Mouse (Mus musculus) intestine, postnatal 0 days (tissue): ENCODE results near the gene Ift81. TPM values are rescaled to one million over a fixed set of nuclear protein-coding genes. Genes with fewer than 3 reads are reported as not detected.

ENCODE experiments used
- ATAC-seq: fragments of 200-750 bp; cut with Nextera tagmentation; 2 replicates; pipeline ENCODE4 v1.8.0; 2017; ENCODE audit warnings: mild to moderate bottlenecking, moderate TSS enrichment, moderate library complexity
- H3K27ac ChIP-seq: fragments of 300-500 bp; sonication (generic); 2 replicates; pipeline ENCODE4 v1.5.1; 2014; ENCODE audit warnings: mild to moderate bottlenecking, low read depth, low read length, moderate library complexity
- H3K27me3 ChIP-seq: fragments of 300-500 bp; sonication (generic); replicated peaks from 2 replicates; pipeline ENCODE4 v1.6.1; 2014; ENCODE audit warnings: low read length, mixed read lengths; ENCODE audit not compliant: control insufficient read depth, insufficient read depth
- H3K36me3 ChIP-seq: fragments of 300-500 bp; sonication (generic); 2 replicates; pipeline ENCODE4 v1.6.1; 2014; ENCODE audit warnings: mild to moderate bottlenecking, moderate library complexity; ENCODE audit not compliant: control insufficient read depth, insufficient read depth
- H3K4me1 ChIP-seq: fragments of 300-500 bp; sonication (generic); replicated peaks from 2 replicates; pipeline ENCODE4 v1.6.1; 2014; ENCODE audit warnings: antibody characterized with exemption, low read length, mixed read lengths; ENCODE audit not compliant: control insufficient read depth, insufficient read depth
- H3K4me2 ChIP-seq: fragments of 300-500 bp; sonication (generic); replicated peaks from 2 replicates; pipeline ENCODE4 v1.6.1; 2014; ENCODE audit warnings: low read depth, mild to moderate bottlenecking, moderate library complexity
- H3K4me3 ChIP-seq: fragments of 300-500 bp; sonication (generic); 2 replicates; pipeline ENCODE4 v1.5.1; 2014; ENCODE audit warnings: low read depth, low read length
- H3K9ac ChIP-seq: fragments of 300-500 bp; sonication (generic); 2 replicates; pipeline ENCODE4 v1.6.1; 2014; ENCODE audit warnings: mild to moderate bottlenecking, low read depth, low read length
- H3K9me3 ChIP-seq: fragments of 300-500 bp; sonication (generic); 2 replicates; pipeline ENCODE4 v1.6.1; 2016; ENCODE audit warnings: mixed run types; ENCODE audit not compliant: control insufficient read depth
- CTCF ChIP-seq: sonication (generic); IDR thresholded peaks from 2 replicates; pipeline ENCODE4 v1.5.1; 2016; ENCODE audit warnings: low read depth, mild to moderate bottlenecking, control low read depth, antibody characterized with exemption, moderate library complexity
- WGBS: fragments of 180-500 bp; shearing (Covaris S2); extraction: QIAGEN DNeasy Blood & Tissue Kit; methylation state at CpG from one replicate; pipeline ENCODE4 v1.1.7; 2014; 5-methylcytosine and 5-hydroxymethylcytosine counted together
- polyA plus RNA-seq: library from polyadenylated mRNA; unstranded; fragments of >200 nt; fragmentation: Nextera tagmentation; extraction: Ambion mirVana; gene quantifications from 2 replicates; pipeline ENCODE4 v1.2.1, GENCODE M21; 2015

Gene Ift81
- polyA plus RNA-seq, 1 experiment from 2014 or later = 11.7 TPM

- H3K4me3 ChIP-seq = 0 out of 2 replicates have a peak overlapping the region, but pooled peaks have one; percentile 1
- H3K36me3 ChIP-seq = no peaks in the 10 kb centered on the region
- H3K27me3 ChIP-seq = no peaks in the 10 kb centered on the region
- 45% methylated on average over 15 of the region's 15 CpGs for WGBS
- no peak overlapping the region for H3K9ac ChIP-seq
- H3K4me2 ChIP-seq = peak overlapping the region; percentile 40
- TF ChIP-seq CTCF = no peak
- no peaks in the 10 kb centered on the region for H3K9me3 ChIP-seq
- no peaks in the 10 kb centered on the region for H3K4me1 ChIP-seq
- H3K27ac ChIP-seq = no peak overlapping the region
- ATAC-seq = no peak
Measured at GRCm38 (mm10) chr5:122644111-122644607, 29.8 kb upstream of the Ift81 start.

- H3K27me3 ChIP-seq = no peaks in the 10 kb centered on the region
- H3K4me2 ChIP-seq = peak within 1 kb of the TSS; percentile 40
- H3K36me3 ChIP-seq = no peaks in the 10 kb centered on the region
- 0 out of 2 replicates have a peak within 1 kb of the TSS, but pooled peaks have one; percentile 1 for H3K4me3 ChIP-seq
- no peaks in the 10 kb centered on the region for H3K9me3 ChIP-seq
- no peak for TF ChIP-seq CTCF
- ATAC-seq = no peak
- no peak within 1 kb of the TSS for H3K27ac ChIP-seq
- no peak within 1 kb of the TSS for H3K9ac ChIP-seq
- 61% methylated on average over 12 of the region's 12 CpGs for WGBS
- H3K4me1 ChIP-seq = no peaks in the 10 kb centered on the region
Measured at GRCm38 (mm10) chr5:122643701-122644100, 29.4 kb upstream of the Ift81 start, which contains the start of gene P2rx7. P2rx7 (plus strand) TSS chr5:122643911.

DNA sequence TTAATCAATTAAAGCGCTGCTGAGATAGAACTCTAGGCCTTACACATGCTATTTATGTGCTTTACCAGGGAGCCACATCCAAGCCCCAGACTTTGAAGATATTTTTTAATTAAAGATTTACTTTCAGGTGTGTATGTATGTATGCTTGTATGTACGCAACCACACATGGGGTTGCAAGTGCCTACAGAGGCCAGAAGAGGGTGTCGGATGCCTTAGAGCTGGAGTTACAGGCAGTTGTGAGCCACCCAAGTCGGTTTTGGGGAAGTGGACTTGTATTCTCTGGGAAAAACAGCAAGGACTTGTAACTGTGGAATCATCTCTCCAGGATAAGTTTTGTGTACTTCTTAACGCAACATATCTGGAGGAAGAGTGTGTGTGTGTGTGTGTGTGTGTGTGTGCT lies 25.7 kb upstream of the Ift81 start:
- no peak for ATAC-seq
- H3K9ac ChIP-seq = no peak overlapping the region
- no peaks in the 10 kb centered on the region for H3K4me1 ChIP-seq
- no peaks in the 10 kb centered on the region for H3K9me3 ChIP-seq
- H3K36me3 ChIP-seq = no peaks in the 10 kb centered on the region
- no peak overlapping the region for H3K4me3 ChIP-seq
- no peak overlapping the region for H3K4me2 ChIP-seq
- peak; percentile 34 for TF ChIP-seq CTCF
- no peak overlapping the region for H3K27ac ChIP-seq
- no peaks in the 10 kb centered on the region for H3K27me3 ChIP-seq
- WGBS = 83% methylated on average over 5 of the region's 5 CpGs

- Histone ChIP-seq H3K36me3 (no peaks in the 10 kb centered on the region), H3K4me2 (no peak overlapping the region), H3K4me1 (no peaks in the 10 kb centered on the region), H3K27me3 (no peaks in the 10 kb centered on the region), H3K27ac (no peak overlapping the region), H3K4me3 (no peak overlapping the region), H3K9ac (no peak overlapping the region), H3K9me3 (no peaks in the 10 kb centered on the region)
- ATAC-seq = no peak
- no peak for TF ChIP-seq CTCF
- 93% methylated on average over 4 of the region's 4 CpGs for WGBS
Measured at GRCm38 (mm10) chr5:122639517-122639916, 25.2 kb upstream of the Ift81 start.

- Histone ChIP-seq H3K9me3 (no peaks in the 10 kb centered on the region), H3K27me3 (no peaks in the 10 kb centered on the region), H3K4me3 (no peak overlapping the region), H3K27ac (no peak overlapping the region), H3K36me3 (no peaks in the 10 kb centered on the region), H3K4me1 (no peaks in the 10 kb centered on the region), H3K9ac (no peak overlapping the region), H3K4me2 (no peak overlapping the region)
- no peak for TF ChIP-seq CTCF
- WGBS = 58% methylated on average over 2 of the region's 2 CpGs
- ATAC-seq = no peak
Measured at GRCm38 (mm10) chr5:122638296-122638695, 24.0 kb upstream of the Ift81 start.

GRCm38 (mm10) chr5:122636958-122637357 lies 22.6 kb upstream of the Ift81 start:
- no peaks in the 10 kb centered on the region for H3K9me3 ChIP-seq
- 0 out of 2 replicates have a peak overlapping the region, but pooled peaks have one; percentile 3 for H3K4me3 ChIP-seq
- no peak overlapping the region for H3K27ac ChIP-seq
- H3K4me1 ChIP-seq = no peaks in the 10 kb centered on the region
- WGBS = 29% methylated on average over 16 of the region's 16 CpGs
- peak overlapping the region; percentile 49 for H3K4me2 ChIP-seq
- peak; percentile 75 for ATAC-seq
- TF ChIP-seq CTCF = no peak
- H3K9ac ChIP-seq = no peak overlapping the region
- no peaks in the 10 kb centered on the region for H3K27me3 ChIP-seq
- no peaks in the 10 kb centered on the region for H3K36me3 ChIP-seq
